Comparison of ENCODE assay signal across 8 mouse cellular contexts in the genomic region with DNA sequence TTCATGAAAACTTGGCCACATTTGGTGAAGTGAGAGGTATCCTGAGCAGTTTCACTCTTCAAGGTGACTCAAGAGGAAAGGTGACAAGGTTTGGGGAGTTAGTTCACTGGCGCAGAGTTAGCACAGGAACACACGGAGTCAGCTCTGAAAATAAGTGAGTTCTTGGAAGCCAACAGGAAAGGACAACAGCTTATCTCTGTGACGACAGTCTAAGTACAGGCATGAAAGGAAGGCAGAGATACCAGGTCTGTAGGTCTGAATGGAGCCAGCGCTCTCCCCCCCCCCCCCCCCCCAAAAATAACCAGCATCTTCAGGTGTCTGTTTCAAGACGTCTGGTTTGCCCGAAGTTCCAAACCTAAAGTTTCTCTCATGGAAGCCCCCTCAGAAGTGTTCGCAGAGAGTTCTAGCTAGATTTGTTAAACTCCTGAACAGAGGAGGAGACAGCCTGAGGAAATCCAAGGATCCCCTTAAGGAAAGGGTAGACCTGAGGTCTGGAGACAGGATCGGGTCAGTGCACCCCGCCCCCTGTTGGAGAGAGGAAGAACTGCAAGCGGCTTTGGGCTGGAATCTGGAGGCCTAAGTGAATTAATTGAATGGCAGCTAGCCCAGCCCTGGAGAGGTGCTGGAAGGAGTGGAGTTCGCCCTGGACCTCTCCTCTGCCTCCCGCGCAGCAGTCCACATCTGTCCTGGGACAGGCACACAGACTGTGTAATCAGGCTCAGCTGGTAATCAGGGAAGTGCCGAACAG. TPM values are rescaled to one million over a fixed set of nuclear protein-coding genes. Genes with fewer than 3 reads are reported as not detected.
A peak's percentile ranks its signal among the peaks of the same experiment; 100 is the strongest.
DNase-seq lines count a peak whose midpoint lies in the region; ATAC-seq and TF ChIP-seq lines count a peak whose summit lies in the region.

No protein-coding gene starts in this region.

- DNase-seq in ZHBTc4 (ENCODE audit: low read depth, low spot score), result peak; percentile 91
- peak; percentile 71 for DNase-seq in cerebellum, adult 8-10 months
- peak; percentile 32 to 63 for DNase-seq in layer of hippocampus, postnatal 14 days (ENCODE audit: low spot score in 2 of 2)
- DNase-seq in lung, postnatal 0 days (ENCODE audit: low spot score), result peak; percentile 65
- peak; percentile 40 to 49 for DNase-seq in right cerebral cortex, adult 2 months (ENCODE audit: low spot score in 2 of 2)

- H3K27ac ChIP-seq in lung, postnatal 0 days (ENCODE audit: low read length), result no peak overlapping the region

- TF ChIP-seq CTCF in lung, postnatal 0 days (IDR thresholded peaks at IDR 0.05), result peak; percentile 85

- H3K4me3 ChIP-seq in lung, postnatal 0 days (ENCODE audit: low read depth, low read length), result no peak overlapping the region

- no peak overlapping the region for H3K9ac ChIP-seq in lung, postnatal 0 days (replicated peaks; ENCODE audit: low read depth)

- no peaks in the 10 kb centered on the region for H3K9me3 ChIP-seq in lung, postnatal 0 days (ENCODE audit: low read length)

- H3K27me3 ChIP-seq in lung, postnatal 0 days (replicated peaks; ENCODE audit: insufficient read depth, low read length), result no peaks in the 10 kb centered on the region

- no peaks in the 10 kb centered on the region for H3K36me3 ChIP-seq in lung, postnatal 0 days (ENCODE audit: insufficient read depth, low read length)

- no peak for TF ChIP-seq EP300 in lung, postnatal 0 days (IDR thresholded peaks at IDR 0.05)

- 31% methylated on average over 14 of the region's 14 CpGs for WGBS in lung, postnatal 0 days

- peak; percentile 38; the same call in 1 of the 2 replicates for ATAC-seq in frontal cortex, adult (ENCODE audit: low TSS enrichment)
- peak; percentile 49 to 62; a peak in 2 of 4 replicates for ATAC-seq in hematopoietic stem cell, adult 5-6 weeks (replicated peaks in 1 of 2; ENCODE audit: insufficient read depth in 1 of 2, low FRiP score in 2 of 2, low TSS enrichment in 1 of 2, low read depth in 1 of 2, poor library complexity in 2 of 2, severe bottlenecking in 2 of 2)
- ATAC-seq in lung, postnatal 0 days, result peak; percentile 65
- no peak for ATAC-seq in erythroblast, adult 5-6 weeks (replicated peaks; ENCODE audit: low FRiP score, poor library complexity, severe bottlenecking)

- no peaks in the 10 kb centered on the region; the same call in 1 of the 2 replicates for H3K4me1 ChIP-seq in lung, postnatal 0 days (ENCODE audit: insufficient read depth, low read depth, low read length)

- H3K4me2 ChIP-seq in lung, postnatal 0 days (replicated peaks; ENCODE audit: low read depth, low read length), result no peak overlapping the region

RNA-seq across cellular contexts. Expression of a gene that starts 24.1 kb away (rescaled TPM):
- not detected in 2 replicates for total RNA-seq in hematopoietic stem cell, adult 5-6 weeks (2017)
- total RNA-seq in layer of hippocampus, postnatal 14 days (2021), result 1 to 10 TPM; 1.2 to 1.3 TPM
- 7.0 and 9.0 TPM in 2 replicates for polyA plus RNA-seq in lung, postnatal 0 days (2015; fragmentation: Nextera tagmentation; extraction: Ambion mirVana)
- not detected in 2 replicates for total RNA-seq in erythroblast, adult 5-6 weeks (2015; ENCODE audit: low replicate concordance)
- total RNA-seq in erythroblast, adult 5-6 weeks (2017; ENCODE audit: low replicate concordance), result 5.9 and 12.6 TPM in 2 replicates

RNA-seq across cellular contexts. Expression of a gene that starts 52.2 kb away (rescaled TPM):
- not detected in 2 replicates for total RNA-seq in hematopoietic stem cell, adult 5-6 weeks (2017)
- 1 to 10 TPM; 3.2 to 4.0 TPM for total RNA-seq in layer of hippocampus, postnatal 14 days (2021)
- not detected in 2 replicates for polyA plus RNA-seq in lung, postnatal 0 days (2015; fragmentation: Nextera tagmentation; extraction: Ambion mirVana)
- total RNA-seq in erythroblast, adult 5-6 weeks (2015; ENCODE audit: low replicate concordance), result not detected in 2 replicates
- total RNA-seq in erythroblast, adult 5-6 weeks (2017; ENCODE audit: low replicate concordance), result not detected in 2 replicates
